Mouse (Mus musculus) MEL (cell line): ENCODE data around the gene Hba-a1.

Experiments
- CTCF ChIP-seq, 3 experiments: IDR thresholded peaks in 2 of 3; conservative IDR thresholded peaks in 1 of 3; 2 replicates each; pipeline ENCODE4 v1.5.1; 2011 to 2012; ENCODE audit warnings: low read length in 3 of 3, low read depth in 2 of 3, mild to moderate bottlenecking in 2 of 3, improper control_type of control experiment in 1 of 3, inconsistent platforms in 1 of 3, mixed read lengths in 1 of 3, moderate library complexity in 1 of 3; ENCODE audit not compliant: control insufficient read depth in 1 of 3, insufficient read depth in 1 of 3, poor library complexity in 1 of 3, severe bottlenecking in 1 of 3
- ELF1 ChIP-seq: IDR thresholded peaks from 2 replicates; pipeline ENCODE4 v1.6.1; 2014; ENCODE audit warnings: low read depth, mild to moderate bottlenecking, inconsistent platforms, low read length, improper control_type of control experiment, moderate library complexity
- EP300 ChIP-seq, 2 experiments: IDR thresholded peaks; 2 replicates each; pipeline ENCODE4 v1.6.1; 2011; ENCODE audit warnings: improper control_type of control experiment in 2 of 2, low read length in 2 of 2, low read depth in 1 of 2, mild to moderate bottlenecking in 1 of 2
- GATA1 ChIP-seq: IDR thresholded peaks from 2 replicates; pipeline ENCODE4 v1.6.1; 2011; ENCODE audit warnings: low read depth, low read length, improper control_type of control experiment
- MYC ChIP-seq: IDR thresholded peaks from 2 replicates; pipeline ENCODE4 v1.6.1; 2011; ENCODE audit warnings: low read depth, mild to moderate bottlenecking, low read length, improper control_type of control experiment, moderate library complexity
- NELFE ChIP-seq: IDR thresholded peaks from 2 replicates; pipeline ENCODE4 v1.6.1; 2011; ENCODE audit warnings: low read depth, low read length, improper control_type of control experiment
- USF2 ChIP-seq, 2 experiments: IDR thresholded peaks; 2 replicates each; pipeline ENCODE4 v1.6.1; 2011 to 2012; ENCODE audit warnings: improper control_type of control experiment in 2 of 2, low read length in 2 of 2, borderline replicate concordance in 1 of 2, inconsistent platforms in 1 of 2, low read depth in 1 of 2, mild to moderate bottlenecking in 1 of 2; ENCODE audit not compliant: insufficient read depth in 1 of 2
- ZC3H11A ChIP-seq: IDR thresholded peaks from 2 replicates; pipeline ENCODE4 v1.6.1; 2012; ENCODE audit warnings: low read depth, mild to moderate bottlenecking, inconsistent platforms, low read length, improper control_type of control experiment

GRCm38 (mm10) chr11:32262674-32263415 lies 20.5 kb upstream of the Hba-a1 start:
- TF ChIP-seq NELFE (no peak), ZC3H11A (no peak), USF2 (IDR thresholded peaks at IDR 0.05; ENCODE audit: borderline replicate concordance in 1 of 2, insufficient read depth in 1 of 2, low read depth in 1 of 2, low read length in 2 of 2) (no peak), ELF1 (no peak), CTCF (IDR thresholded peaks at IDR 0.05 in 2 of 3, conservative IDR thresholded peaks at IDR 0.05 in 1 of 3; ENCODE audit: control insufficient read depth in 1 of 3, insufficient read depth in 1 of 3, low read depth in 2 of 3, low read length in 3 of 3, poor library complexity in 1 of 3, severe bottlenecking in 1 of 3) (no peak), EP300 (IDR thresholded peaks at IDR 0.05; ENCODE audit: low read depth in 1 of 2, low read length in 2 of 2) (no peak), MYC (no peak), GATA1 (no peak)
